Mouse (Mus musculus): ENCODE data around the gene Eras. TPM values are rescaled to one million over a fixed set of nuclear protein-coding genes. Genes with fewer than 3 reads are reported as not detected.

Eras gene
- not detected in 2 replicates for total RNA-seq (2014; fragmentation: Nextera tagmentation)
- not detected in 2 replicates for total RNA-seq (2017)
- polyA plus RNA-seq (2012) = not detected in 2 replicates

- Histone ChIP-seq H3K27me3 (ENCODE audit: insufficient read depth, low read length) (peaks cover 31% of the 10 kb centered on the region), H3K4me3 (ENCODE audit: low read depth, low read length) (no peak within 1 kb of the TSS), H3K9me3 (replicated peaks) (no peaks in the 10 kb centered on the region), H3K4me1 (ENCODE audit: insufficient read depth, low read depth, low read length) (0 out of 2 replicates have a peak, but pooled peaks cover 4% of the 10 kb centered on the region), H3K36me3 (replicated peaks) (peaks cover 25% of the 10 kb centered on the region)
- DNase-seq (ENCODE audit: low spot score) (no peak), ATAC-seq (ENCODE audit: extremely low read depth, insufficient number of reproducible peaks, low FRiP score, poor library complexity, severe bottlenecking) (no peak)
- TF ChIP-seq POLR2AphosphoS5 (IDR thresholded peaks at IDR 0.05; ENCODE audit: insufficient replicate concordance, low read depth, low read length) (no peak), CTCF (IDR thresholded peaks at IDR 0.05; ENCODE audit: low read depth, low read length) (no peak), GATA1 (IDR thresholded peaks at IDR 0.05; ENCODE audit: borderline replicate concordance, low read length) (no peak), GATA2 (IDR thresholded peaks at IDR 0.05; ENCODE audit: borderline replicate concordance, low read depth, low read length) (no peak), TAL1 (conservative IDR thresholded peaks at IDR 0.05; ENCODE audit: low read depth, low read length) (no peak)
Measured at GRCm38 (mm10) chrX:7928270-7928790, at the start of gene Eras. TSS of gene Eras (minus strand) at chrX:7928607.

DNA sequence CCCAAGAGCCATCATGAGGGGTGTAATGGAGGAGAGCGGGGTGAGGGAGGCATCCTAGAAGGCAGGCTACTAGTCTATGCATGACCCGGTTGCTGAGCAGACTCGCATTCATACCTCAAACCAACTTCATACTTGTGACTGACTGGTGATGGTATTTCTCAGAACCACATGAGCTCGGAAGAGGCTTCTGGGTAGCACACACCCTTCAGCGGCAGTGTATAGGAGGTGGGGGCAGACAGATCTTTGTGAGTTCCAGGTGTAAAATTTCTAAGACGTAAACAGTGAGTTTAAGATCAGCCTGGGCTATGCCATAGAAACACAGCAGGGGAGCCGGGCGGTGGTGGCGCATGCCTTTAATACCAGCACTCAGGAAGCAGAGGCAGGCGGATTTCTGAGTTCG lies 49.5 kb upstream of the Eras start, which contains the start of gene Gata1:
Gene Gata1, minus strand, starts transcription at position 180 of the 400 bp plus-strand sequence.
- TF ChIP-seq CTCF (IDR thresholded peaks at IDR 0.05; ENCODE audit: low read depth, low read length) = no peak
- no peak for TF ChIP-seq GATA2 (IDR thresholded peaks at IDR 0.05; ENCODE audit: borderline replicate concordance, low read depth, low read length)
- TF ChIP-seq POLR2AphosphoS5 (IDR thresholded peaks at IDR 0.05; ENCODE audit: insufficient replicate concordance, low read depth, low read length) = no peak
- TF ChIP-seq GATA1 (IDR thresholded peaks at IDR 0.05; ENCODE audit: borderline replicate concordance, low read length) = no peak
- TF ChIP-seq TAL1 (conservative IDR thresholded peaks at IDR 0.05; ENCODE audit: low read depth, low read length) = no peak
- no peaks in the 10 kb centered on the region for H3K36me3 ChIP-seq (replicated peaks)
- ATAC-seq (ENCODE audit: extremely low read depth, insufficient number of reproducible peaks, low FRiP score, poor library complexity, severe bottlenecking) = no peak
- H3K4me3 ChIP-seq (ENCODE audit: low read depth, low read length) = no peak within 1 kb of the TSS
- no peak for DNase-seq (ENCODE audit: low spot score)
- no peaks in the 10 kb centered on the region for H3K27me3 ChIP-seq (ENCODE audit: insufficient read depth, low read length)
- peaks cover 19% of the 10 kb centered on the region for H3K4me1 ChIP-seq (ENCODE audit: insufficient read depth, low read depth, low read length)
- no peaks in the 10 kb centered on the region for H3K9me3 ChIP-seq (replicated peaks)

- Histone ChIP-seq H3K4me1 (ENCODE audit: insufficient read depth, low read depth, low read length) (peaks cover 36% of the 10 kb centered on the region), H3K27me3 (ENCODE audit: insufficient read depth, low read length) (no peaks in the 10 kb centered on the region), H3K9me3 (replicated peaks) (no peaks in the 10 kb centered on the region), H3K4me3 (ENCODE audit: low read depth, low read length) (peak overlapping the region; percentile 16; the same call in 1 of the 2 replicates), H3K36me3 (replicated peaks) (no peaks in the 10 kb centered on the region)
- peak; percentile 96 for TF ChIP-seq TAL1 (conservative IDR thresholded peaks at IDR 0.05; ENCODE audit: low read depth, low read length)
- no peak for TF ChIP-seq GATA2 (IDR thresholded peaks at IDR 0.05; ENCODE audit: borderline replicate concordance, low read depth, low read length)
- peak; percentile 67 for DNase-seq (ENCODE audit: low spot score)
- peak; percentile 74 for ATAC-seq (ENCODE audit: extremely low read depth, insufficient number of reproducible peaks, low FRiP score, poor library complexity, severe bottlenecking)
Measured at GRCm38 (mm10) chrX:7971292-7971691, 42.9 kb upstream of the Eras start.

DNA sequence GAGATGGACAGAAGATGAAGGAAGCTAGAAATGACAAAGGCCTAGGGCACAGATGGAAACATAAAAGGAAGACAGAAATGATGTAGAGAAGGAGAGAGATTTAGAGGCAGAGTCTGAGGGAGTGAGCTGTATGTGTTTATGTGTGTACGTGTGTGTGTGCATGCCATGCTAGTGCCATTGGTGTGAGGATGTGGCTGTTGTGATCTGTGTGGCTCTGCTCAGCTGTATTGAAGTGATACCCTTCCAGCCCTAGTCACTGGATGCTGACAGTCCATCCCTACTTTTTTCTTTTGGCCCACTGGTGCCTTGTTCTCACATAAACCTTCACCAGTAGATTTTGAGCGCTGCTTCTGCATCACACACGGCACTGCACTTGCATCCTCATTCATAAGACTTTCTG lies 40.5 kb upstream of the Eras start:
- DNase-seq (ENCODE audit: low spot score) (no peak), ATAC-seq (ENCODE audit: extremely low read depth, insufficient number of reproducible peaks, low FRiP score, poor library complexity, severe bottlenecking) (no peak)
- TF ChIP-seq GATA1 (IDR thresholded peaks at IDR 0.05; ENCODE audit: borderline replicate concordance, low read length) = no peak
- TF ChIP-seq CTCF (IDR thresholded peaks at IDR 0.05; ENCODE audit: low read depth, low read length) = no peak
- TF ChIP-seq POLR2AphosphoS5 (IDR thresholded peaks at IDR 0.05; ENCODE audit: insufficient replicate concordance, low read depth, low read length) = no peak
- TF ChIP-seq GATA2 (IDR thresholded peaks at IDR 0.05; ENCODE audit: borderline replicate concordance, low read depth, low read length) = no peak
- no peak for TF ChIP-seq TAL1 (conservative IDR thresholded peaks at IDR 0.05; ENCODE audit: low read depth, low read length)
- H3K9me3 ChIP-seq (replicated peaks) = no peaks in the 10 kb centered on the region
- peak overlapping the region; percentile 59; the same call in 1 of the 2 replicates for H3K4me3 ChIP-seq (ENCODE audit: low read depth, low read length)
- peaks cover 5% of the 10 kb centered on the region for H3K36me3 ChIP-seq (replicated peaks)
- H3K4me1 ChIP-seq (ENCODE audit: insufficient read depth, low read depth, low read length) = peaks cover 34% of the 10 kb centered on the region
- H3K27me3 ChIP-seq (ENCODE audit: insufficient read depth, low read length) = no peaks in the 10 kb centered on the region

GRCm38 (mm10) chrX:7968226-7968625 lies 39.8 kb upstream of the Eras start:
- Histone ChIP-seq H3K27me3 (ENCODE audit: insufficient read depth, low read length) (no peaks in the 10 kb centered on the region), H3K36me3 (replicated peaks) (peaks cover 5% of the 10 kb centered on the region), H3K4me3 (ENCODE audit: low read depth, low read length) (peak overlapping the region; percentile 73), H3K4me1 (ENCODE audit: insufficient read depth, low read depth, low read length) (peaks cover 35% of the 10 kb centered on the region), H3K9me3 (replicated peaks) (no peaks in the 10 kb centered on the region)
- peak; percentile 39 for DNase-seq (ENCODE audit: low spot score)
- ATAC-seq (ENCODE audit: extremely low read depth, insufficient number of reproducible peaks, low FRiP score, poor library complexity, severe bottlenecking) = peak; percentile 50
- TF ChIP-seq CTCF (IDR thresholded peaks at IDR 0.05; ENCODE audit: low read depth, low read length) (no peak), TAL1 (conservative IDR thresholded peaks at IDR 0.05; ENCODE audit: low read depth, low read length) (peak; percentile 87)

DNA sequence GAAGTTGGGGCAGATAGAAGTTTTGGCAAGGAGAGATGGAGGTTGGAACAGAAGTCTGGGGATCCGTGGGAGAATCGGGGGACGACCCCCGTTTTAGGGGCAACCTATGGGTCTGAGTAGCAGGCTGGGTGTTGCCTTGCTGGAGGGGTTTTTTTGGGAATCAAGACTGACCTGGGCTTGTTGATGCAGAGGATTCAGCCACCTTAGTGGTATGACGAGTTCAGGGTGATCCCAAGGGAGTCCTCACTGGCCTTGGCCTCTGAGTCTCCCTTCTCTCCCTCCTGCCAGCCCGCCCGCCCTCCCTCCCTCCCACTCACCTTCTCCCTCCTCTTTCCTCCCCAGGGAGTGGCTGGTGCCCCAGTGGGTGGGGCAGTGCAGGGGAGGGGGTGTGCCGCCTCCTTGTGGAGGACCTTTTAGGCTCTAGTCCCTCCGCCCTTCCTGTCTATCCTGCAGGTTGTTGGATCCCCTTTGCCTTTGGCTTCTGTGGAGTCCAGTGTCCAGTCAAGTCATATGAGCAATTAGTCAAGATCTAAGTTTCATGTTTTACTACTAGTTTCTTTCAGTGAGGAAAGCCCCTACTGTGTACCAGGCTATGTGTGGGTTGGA lies 39.3 kb upstream of the Eras start:
- Histone ChIP-seq H3K36me3 (replicated peaks) (peaks cover 9% of the 10 kb centered on the region), H3K4me1 (ENCODE audit: insufficient read depth, low read depth, low read length) (peaks cover 35% of the 10 kb centered on the region), H3K9me3 (replicated peaks) (no peaks in the 10 kb centered on the region), H3K4me3 (ENCODE audit: low read depth, low read length) (peak overlapping the region; percentile 73), H3K27me3 (ENCODE audit: insufficient read depth, low read length) (no peaks in the 10 kb centered on the region)
- DNase-seq (ENCODE audit: low spot score) (peak; percentile 58), ATAC-seq (ENCODE audit: extremely low read depth, insufficient number of reproducible peaks, low FRiP score, poor library complexity, severe bottlenecking) (peak; percentile 30)
- TF ChIP-seq GATA2 (IDR thresholded peaks at IDR 0.05; ENCODE audit: borderline replicate concordance, low read depth, low read length) (no peak), TAL1 (conservative IDR thresholded peaks at IDR 0.05; ENCODE audit: low read depth, low read length) (no peak), POLR2AphosphoS5 (IDR thresholded peaks at IDR 0.05; ENCODE audit: insufficient replicate concordance, low read depth, low read length) (no peak), GATA1 (IDR thresholded peaks at IDR 0.05; ENCODE audit: borderline replicate concordance, low read length) (no peak), CTCF (IDR thresholded peaks at IDR 0.05; ENCODE audit: low read depth, low read length) (no peak)

Data from G1E (cell line).